Mouse (Mus musculus) C2C12 (cell line): Measurements from ENCODE around the gene Sp9.

Experiments used
- CTCF ChIP-seq: IDR thresholded peaks from one replicate; pipeline ENCODE4 v1.5.1; 2011; ENCODE audit not compliant: control insufficient read depth, insufficient read depth, insufficient read length
- FOSL1 ChIP-seq: IDR thresholded peaks from one replicate; pipeline ENCODE4 v1.8.0; 2011; ENCODE audit warnings: mild to moderate bottlenecking, low read length; ENCODE audit not compliant: poor library complexity, insufficient read depth, severe bottlenecking
- MYOD1 ChIP-seq: IDR thresholded peaks from one replicate; pipeline ENCODE4 v1.6.1; 2011; ENCODE audit warnings: low read depth; ENCODE audit not compliant: control insufficient read depth, insufficient read length
- USF1 ChIP-seq: IDR thresholded peaks from one replicate; pipeline ENCODE4 v1.6.1; 2011; ENCODE audit warnings: low read depth, mild to moderate bottlenecking, control low read depth, moderate library complexity

GRCm38 (mm10) chr2:73312152-73313116, 40.7 kb downstream of the Sp9 start, which contains the start of the genes Scrn3 and Cir1:
- TF ChIP-seq MYOD1: no peak
- no peak for TF ChIP-seq FOSL1
- TF ChIP-seq CTCF: no peak
- TF ChIP-seq USF1: no peak
